Mouse (Mus musculus) bone marrow macrophage, adult 2 months (primary cell): ENCODE measurements around the gene Fosl2.

Experiments used
- CTCF ChIP-seq: IDR thresholded peaks from 2 replicates; pipeline ENCODE4 v1.5.1; 2012; ENCODE audit warnings: low read depth, mild to moderate bottlenecking, low read length, moderate library complexity
- POLR2A ChIP-seq: IDR thresholded peaks from 2 replicates; pipeline ENCODE4 v1.6.1; 2012; ENCODE audit warnings: mild to moderate bottlenecking, low read depth, low read length, borderline replicate concordance

- TF ChIP-seq POLR2A (no peak), CTCF (no peak)
Measured at GRCm38 (mm10) chr5:32127226-32127625, 8.4 kb upstream of the Fosl2 start.
